Mouse (Mus musculus) lung, postnatal 14 days (tissue): Measurements from ENCODE around the gene Fzd10.

Source experiments
- DNase-seq: peaks from one replicate; pipeline ENCODE4 v3.0.0; 2021

Fzd10 gene

DNA sequence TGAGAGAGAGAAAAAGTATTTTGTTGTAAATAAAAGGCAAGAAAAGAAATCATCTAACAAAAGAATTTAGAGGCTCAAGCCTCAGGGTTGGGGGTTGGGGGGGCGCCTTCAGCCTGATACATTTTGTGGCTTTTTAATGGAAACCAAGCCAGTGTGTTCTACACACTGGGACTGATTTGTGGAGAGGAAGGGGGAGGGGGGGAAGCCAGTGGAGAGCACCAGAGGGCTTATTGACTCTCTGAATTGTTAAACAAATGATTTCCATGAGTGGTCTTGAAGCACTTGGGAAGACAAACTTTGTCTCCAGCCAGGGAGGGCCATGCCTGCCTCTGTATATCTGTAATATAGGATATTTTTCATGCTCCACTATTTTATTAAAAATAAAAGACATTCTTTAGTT lies 3.0 kb downstream of the Fzd10 start:
- no peak for DNase-seq

DNA sequence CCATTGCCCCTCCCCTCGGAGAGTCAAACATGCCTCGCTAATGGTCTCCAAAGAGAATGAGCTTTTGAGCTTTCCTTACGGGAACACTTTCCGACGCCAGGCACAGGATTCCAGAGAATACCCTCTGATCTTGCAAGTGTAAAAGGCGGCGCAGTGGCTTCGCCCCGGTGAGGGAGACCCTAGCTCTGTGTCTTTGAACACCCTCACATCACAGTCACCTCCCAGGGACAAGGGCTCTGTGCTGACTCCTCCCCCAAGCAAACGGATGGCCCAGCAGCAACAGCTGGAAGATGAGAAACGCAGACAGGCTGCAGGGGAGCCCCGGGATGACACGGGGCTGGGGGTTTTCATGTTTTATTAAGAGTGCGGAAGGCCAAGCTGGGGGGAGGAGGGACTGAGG lies 6.0 kb downstream of the Fzd10 start:
- no peak for DNase-seq

GRCm38 (mm10) chr5:128609091-128609490 lies 8.4 kb downstream of the Fzd10 start:
- DNase-seq = no peak

GRCm38 (mm10) chr5:128617621-128618020 lies 17.0 kb downstream of the Fzd10 start:
- no peak for DNase-seq

DNA sequence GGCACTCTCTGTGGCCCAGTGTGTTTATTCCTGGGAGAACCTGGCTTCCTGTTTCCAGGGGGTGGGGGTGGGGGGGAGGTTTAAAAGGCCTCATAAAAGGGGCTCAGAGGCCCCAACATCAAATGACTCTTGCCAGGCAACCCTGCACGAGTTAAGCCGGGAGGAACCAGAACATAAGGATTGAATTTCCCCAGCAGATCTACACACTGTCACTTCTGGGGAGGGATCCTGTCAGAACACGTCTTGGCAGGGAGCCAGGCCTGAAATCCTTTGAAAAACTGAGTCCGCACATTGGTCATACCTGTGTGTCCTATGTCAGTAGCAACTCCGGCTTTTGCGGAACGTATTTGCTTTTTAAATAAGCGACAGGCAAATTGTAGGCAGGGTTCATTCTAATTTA lies 19.3 kb downstream of the Fzd10 start:
- no peak for DNase-seq

DNA sequence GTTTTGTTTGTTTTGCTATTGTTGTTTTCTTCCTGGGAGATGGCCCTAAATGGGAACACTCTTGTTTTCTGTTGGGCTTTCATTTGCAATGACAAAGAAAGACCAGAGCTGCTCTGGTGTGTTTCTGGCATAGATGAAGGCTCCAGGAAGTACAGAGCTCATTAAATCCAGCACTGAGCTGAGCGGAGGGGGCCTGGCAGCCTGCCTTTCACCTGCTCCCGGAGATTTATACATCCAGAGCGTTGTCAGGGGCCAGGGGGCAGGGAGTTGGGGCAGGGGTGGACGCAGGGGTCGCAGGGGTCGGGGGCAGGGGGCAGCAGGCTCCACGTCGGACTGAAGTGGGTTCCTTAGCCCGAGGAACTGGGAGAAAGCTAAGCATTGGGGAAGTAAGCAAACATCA lies 19.8 kb downstream of the Fzd10 start:
- DNase-seq = no peak

GRCm38 (mm10) chr5:128627763-128628162 lies 27.1 kb downstream of the Fzd10 start:
- DNase-seq = no peak

GRCm38 (mm10) chr5:128636648-128637047 lies 36.0 kb downstream of the Fzd10 start:
- no peak for DNase-seq

GRCm38 (mm10) chr5:128637071-128638015 lies 36.7 kb downstream of the Fzd10 start:
- DNase-seq = no peak

DNA sequence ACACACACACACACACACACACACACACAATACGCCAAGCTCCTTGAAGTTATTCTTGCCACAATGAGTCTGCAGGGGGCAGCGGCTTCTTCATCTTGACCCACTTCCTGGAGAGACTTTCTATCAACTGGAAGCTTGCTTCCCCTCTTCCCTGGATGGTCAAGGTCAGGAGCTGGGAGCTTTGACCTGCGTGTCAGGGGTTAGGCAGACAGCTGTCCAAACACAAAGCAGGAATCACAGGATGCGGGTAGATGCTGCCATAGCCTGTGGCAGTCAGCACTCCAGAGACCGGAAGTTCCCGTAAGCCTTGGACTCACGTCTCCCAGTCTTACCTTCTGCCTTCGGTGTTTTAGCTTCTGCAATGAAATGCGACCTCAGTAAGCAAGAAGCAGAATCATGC lies 38.1 kb downstream of the Fzd10 start:
- no peak for DNase-seq

DNA sequence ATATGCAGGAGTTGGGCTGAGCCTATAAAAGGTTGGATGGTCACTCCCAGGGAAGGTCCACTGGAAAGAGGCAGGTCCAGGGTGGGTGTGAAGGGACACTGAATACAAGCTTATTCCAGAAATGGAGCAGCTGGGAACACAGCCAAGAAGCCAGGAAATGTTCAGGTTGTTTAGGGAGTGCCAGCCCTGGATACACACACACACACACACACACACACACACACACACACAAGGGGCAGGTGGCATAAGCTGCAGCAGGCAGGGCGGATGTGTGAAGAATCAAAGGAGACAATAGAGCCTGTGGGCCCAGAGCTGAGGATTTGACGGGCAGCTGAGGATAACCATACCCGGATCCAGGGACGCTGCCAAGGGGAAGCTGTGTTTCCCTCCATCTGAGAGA lies 42.4 kb downstream of the Fzd10 start:
- DNase-seq = peak; percentile 8

- no peak for DNase-seq
These were observed 45.1 kb downstream of the Fzd10 start for GRCm38 (mm10) chr5:128645720-128646119.

- DNase-seq = no peak
These were observed 45.6 kb downstream of the Fzd10 start for GRCm38 (mm10) chr5:128646286-128646685.

GRCm38 (mm10) chr5:128647221-128647730 lies 46.6 kb downstream of the Fzd10 start:
- DNase-seq = no peak

- no peak for DNase-seq
These were observed 48.8 kb downstream of the Fzd10 start for GRCm38 (mm10) chr5:128649336-128649897.
